Mouse (Mus musculus) kidney, postnatal 14 days (tissue): Measurements from ENCODE around the gene Eps8.

Experiments
- DNase-seq: peaks from one replicate; pipeline ENCODE4 v3.0.0; 2022; ENCODE audit warnings: mixed read lengths

The Eps8 gene

DNA sequence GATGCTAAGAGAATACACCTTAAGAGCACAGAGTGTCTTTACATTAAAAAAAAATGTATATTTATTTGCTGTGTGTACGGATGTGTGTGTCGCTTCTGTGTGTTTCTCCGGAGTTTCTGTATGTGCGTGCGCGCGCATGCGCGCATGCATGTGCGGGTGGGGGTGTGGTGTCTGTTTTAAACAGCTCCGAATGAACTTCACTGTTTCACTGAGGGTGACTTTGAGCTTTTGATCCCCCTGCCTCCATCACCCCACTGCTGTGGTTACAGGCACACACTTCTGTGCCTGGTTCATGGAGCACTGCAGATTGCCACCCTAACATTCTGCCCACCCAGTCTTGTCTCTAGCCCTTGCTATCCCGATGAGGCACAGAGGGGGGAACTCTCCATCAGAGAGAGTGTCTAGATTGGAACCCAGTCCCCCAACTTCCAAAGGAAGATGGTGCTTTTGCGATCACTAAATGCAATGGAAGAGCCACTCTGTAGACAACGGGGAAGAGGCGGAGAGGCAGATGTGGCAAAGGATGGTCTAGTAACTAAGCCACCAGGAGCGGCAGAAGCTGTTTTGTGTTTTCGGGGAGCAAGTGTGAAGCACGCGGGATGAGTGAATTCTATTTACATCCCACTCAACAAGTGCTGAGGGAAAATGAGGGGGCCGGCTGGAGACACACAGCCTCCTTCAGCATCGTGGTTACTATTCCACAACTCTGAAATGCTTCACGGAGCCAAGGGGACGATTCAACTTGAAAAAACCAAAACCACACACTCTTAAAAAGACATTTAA lies 7.1 kb upstream of the Eps8 start:
- DNase-seq, result no peak

DNA sequence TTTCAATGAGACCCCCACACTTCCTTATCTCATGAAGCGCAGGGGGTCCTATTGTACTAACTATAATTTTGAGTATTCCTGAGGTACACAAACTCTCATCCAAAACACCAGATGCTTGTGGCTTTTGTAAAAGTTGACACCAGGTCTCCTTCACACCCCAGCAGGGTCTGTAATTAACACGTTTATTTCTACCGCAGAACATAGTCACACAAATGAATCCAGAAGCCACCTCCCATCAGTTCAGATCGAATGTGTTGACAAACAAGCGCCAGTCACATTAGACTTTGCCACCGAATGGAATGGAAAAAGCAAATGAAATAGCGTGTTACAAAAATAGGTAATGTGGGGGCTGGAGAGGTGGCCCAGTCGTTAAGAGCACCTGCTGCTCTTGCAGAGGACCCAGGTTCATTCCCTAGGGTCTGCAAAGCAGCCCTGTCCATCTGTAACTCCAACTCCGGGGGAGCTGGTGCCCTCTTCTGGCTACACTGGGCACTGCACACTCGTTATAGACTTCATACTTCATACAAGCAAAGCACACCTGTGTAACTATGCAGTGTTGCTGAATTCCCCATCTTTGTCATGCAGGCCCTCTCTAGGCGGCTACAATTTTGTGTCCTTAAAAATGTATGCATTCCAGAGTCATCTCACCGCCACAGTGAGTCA lies 3.9 kb upstream of the Eps8 start:
- no peak for DNase-seq

DNA sequence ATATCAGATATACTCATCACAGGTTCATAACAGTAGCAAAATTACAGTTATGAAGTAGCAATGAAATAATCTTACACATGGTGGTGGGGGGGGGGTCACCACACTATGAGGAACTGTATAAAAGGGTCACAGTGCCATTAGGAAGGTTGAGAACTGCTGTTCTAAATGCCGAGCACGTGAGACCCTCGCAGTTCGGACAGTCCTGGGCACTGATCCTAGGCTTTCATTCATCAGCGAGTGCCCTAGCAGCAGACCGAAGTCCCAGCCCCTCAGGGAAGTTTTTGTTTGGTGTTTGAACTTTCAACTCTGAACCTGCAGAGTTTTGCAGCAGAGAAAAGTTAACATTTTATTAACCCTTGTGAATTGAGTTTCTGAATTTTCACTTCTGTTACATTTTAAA lies 2.5 kb upstream of the Eps8 start:
- DNase-seq, result no peak

DNA sequence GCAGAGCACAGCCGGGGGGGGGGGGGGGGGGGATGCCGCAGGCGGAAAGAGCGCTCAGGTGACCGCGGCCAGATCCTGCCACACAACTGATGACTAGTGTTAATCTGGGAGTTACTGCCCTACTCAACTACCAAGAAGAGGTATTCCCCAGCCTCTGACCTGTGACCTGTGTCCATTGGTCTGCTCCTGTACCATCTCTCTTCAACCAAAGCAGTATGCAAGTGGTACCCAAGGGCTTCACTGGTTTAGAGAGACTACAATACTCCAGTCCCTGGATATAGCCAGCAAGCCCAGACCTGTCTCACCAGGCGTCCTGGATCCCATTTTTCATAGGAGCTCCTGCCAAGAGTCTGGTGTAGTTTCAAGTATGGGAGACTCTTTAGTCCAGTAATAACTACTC lies 5.1 kb downstream of the Eps8 start:
- no peak for DNase-seq

DNA sequence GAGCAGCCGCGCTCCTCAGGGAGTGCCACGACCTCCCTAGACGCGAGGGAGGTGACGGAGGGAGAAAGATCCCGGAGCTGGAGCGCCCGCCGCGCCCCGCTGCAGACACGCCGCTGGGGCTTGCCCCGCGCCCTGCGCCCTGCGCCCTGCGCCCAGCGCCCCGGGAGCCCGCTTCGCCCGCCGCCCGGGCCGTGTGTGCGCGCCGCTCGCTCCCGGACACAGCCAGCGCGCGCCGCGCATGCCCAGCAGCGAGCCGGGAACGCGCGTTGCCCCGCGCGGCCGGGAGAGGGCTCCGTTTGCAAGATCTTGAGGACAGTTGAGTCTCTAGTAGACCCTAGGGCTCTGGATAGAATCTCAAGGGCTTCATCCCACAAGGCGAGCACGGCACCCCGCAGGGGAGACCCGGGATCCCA lies 5.6 kb downstream of the Eps8 start:
- DNase-seq, result peak; percentile 90

DNA sequence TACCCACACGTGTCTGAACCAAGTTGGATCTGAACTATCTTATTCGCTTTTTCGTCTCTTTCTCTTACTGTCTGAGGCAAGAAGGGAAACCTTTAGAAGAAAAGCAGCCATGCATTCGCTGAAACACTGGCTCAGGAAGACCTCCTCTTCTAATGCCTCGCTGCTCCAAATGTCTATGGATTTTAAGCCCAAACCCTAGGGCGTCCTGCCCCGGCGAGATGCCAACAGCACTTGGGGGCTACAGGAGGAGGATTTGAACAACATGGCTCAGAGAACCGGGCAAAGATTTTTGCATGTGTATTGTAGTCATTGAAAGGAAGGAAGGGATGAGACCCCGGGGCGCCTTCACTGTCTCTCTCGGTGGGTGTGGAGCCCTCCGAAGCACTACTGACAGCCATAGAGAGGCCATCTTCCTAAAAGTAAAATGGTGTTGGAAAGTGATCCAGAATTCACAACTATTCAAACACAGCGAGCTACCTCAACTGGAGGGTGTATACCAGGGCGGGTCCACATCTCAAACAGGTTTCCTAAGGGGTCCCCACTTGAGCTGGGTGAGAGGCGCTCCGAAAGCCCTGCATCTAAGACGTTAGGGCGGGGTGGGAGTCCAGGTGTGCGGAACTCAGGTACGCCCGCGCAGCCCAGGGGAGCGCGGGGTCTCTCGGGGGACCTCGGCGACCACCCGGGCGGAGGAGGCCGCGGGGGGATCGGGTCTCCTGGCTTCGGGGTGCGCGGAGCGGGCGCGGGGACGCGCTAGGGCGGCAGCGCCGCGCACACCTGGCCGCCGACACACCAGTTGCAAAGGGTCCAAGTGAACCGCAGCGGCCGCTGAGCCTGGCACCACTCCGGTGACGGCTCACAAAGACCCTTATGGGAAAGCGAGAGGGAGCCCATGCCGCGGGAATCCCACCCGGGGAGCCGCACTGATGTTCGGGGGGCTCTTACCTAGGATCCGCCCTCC lies 6.3 kb downstream of the Eps8 start:
- peak; percentile 12 for DNase-seq

DNA sequence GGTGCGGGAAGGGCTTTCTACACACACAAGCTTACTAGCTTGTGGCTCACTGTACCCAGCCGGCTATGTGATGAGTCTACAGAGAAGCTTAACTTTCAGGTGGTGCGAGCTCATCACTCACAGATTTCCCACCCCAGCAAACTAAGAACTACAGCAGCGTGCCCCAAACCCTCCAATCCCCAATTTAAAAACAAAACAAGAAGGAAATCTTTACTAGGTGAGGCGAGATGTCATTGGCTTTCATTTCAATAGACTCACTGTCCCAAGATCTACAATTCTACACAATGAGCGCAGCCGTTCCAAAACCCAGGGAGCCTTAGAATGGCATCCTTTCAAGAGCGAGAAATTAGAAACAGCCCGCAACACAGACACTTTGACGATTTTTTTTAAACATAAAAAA lies 7.0 kb downstream of the Eps8 start:
- DNase-seq, result no peak

DNA sequence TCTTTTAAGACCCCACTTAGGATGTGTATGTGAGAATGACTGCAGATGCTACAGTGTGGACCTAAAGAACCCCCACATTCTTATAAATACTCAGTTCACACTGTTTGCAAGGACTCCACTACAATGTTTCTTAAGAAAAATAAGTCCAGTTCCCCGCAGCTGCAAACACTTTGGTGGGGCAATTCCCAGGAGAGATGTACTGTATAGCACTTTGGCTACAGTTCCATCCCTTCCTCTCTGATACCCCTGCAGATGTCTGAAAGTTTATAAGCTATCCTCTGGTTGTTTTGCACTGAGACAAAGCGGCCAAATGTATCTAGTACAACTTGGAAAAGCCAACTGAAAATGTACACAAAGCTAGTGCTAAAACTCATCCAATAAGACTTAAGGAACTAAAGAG lies 8.0 kb downstream of the Eps8 start:
- no peak for DNase-seq

DNA sequence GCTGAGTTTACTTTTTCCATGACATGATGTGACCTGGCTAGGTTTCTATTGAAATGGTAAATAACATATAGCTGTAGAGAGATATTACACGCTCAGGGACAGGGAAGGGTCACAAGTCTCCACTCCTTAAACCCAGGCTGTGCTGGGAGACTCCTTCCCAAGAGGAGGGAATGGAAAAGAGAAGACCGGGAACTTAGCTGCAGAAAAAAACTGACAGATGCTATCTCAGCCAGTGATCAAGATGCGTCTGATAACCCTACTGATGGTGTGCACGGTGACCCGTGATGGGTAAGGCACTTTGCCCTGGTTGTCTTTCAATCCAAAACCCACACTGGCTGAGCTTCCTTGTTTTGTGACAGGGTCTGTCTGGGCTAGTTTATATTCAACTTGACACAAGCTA lies 9.8 kb downstream of the Eps8 start:
- DNase-seq, result no peak

DNA sequence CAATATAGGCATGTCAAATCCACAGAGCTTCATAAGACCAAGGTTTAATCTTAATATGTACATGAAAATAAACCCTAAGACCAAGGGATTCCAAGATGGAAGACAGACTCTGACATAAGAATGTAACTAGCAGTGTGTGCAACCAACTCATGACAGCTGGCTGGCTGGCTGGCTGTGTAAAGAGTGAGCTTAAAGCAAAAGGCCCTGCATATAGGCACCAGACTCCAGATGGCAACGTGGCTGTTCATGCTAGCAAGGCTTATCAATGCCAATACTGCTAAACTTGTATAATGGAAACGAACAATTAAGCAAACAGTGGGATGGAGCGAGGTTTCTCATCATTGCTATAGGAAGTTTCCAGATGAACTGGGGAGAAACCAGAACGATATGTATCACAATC lies 10.9 kb downstream of the Eps8 start:
- no peak for DNase-seq

DNA sequence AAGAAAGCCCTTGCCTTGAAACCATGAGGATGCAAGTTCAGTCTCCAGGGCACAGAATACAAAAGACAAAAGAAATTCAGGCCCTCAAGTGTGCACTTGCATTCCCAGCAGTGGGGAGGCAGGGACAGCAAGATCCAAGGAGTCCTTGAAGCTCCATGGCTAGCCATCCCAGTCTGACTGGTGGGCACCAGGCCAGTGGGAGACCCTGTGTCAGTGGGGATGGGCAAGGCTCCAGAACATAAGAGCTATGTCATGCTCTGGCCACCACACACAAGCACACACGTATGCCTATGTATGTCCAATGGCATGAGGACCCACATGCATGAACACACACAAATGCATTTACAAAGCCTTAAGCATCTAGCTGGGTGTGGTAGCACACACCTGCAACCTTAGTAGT lies 13.0 kb downstream of the Eps8 start:
- DNase-seq, result no peak

DNA sequence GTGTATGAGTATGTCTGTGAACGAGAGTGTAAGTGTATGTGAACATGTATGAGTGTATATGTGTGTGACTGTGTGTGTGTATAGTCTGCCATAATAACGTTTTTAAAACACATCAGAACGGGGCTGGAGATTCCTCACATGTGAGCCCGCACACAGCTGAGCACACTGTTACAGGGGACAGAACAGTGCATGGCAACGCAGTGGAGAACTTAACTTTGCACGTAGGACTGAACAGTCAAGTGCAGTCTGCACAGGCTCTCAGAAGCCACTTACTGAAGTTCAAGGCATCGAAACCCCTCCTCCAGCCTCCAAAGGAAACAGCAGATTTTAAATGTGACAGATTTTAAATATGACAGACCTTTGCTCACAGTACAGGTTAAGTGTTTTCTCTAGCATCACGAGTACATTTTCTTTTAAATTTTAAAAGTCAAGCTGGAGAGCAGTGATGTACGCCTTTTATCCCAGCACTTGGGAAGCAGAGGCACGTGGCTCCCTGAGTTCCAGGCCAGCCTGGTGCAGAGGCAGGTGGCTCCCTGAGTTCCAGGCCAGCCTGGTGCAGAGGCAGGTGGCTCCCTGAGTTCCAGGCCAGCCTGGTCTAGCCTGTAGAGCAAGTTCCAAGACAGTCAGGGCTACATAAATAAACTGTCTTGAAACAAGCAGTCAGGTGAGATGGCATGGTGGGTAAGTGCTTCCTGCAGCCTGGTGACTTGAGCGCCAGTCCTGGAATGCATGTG lies 15.7 kb downstream of the Eps8 start:
- DNase-seq, result no peak

DNA sequence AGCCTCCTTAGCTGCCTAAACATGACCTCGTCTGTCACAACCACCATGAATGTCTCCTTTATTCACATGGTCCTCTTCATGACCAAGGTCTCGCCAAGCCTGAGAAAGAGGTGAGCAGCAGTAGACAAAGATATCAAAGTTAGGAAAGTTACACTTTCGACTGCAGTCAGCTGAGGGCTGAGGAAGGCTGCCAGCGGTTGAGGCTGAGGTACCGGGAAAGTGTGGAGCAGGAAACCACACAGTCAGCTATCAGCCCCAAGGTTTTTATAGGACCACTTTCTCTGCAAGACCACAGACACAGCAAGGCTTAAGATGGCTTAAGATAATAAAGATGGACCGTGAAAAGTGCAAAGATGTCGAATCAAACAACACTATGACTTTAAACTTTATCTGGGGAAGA lies 17.2 kb downstream of the Eps8 start:
- DNase-seq, result no peak

DNA sequence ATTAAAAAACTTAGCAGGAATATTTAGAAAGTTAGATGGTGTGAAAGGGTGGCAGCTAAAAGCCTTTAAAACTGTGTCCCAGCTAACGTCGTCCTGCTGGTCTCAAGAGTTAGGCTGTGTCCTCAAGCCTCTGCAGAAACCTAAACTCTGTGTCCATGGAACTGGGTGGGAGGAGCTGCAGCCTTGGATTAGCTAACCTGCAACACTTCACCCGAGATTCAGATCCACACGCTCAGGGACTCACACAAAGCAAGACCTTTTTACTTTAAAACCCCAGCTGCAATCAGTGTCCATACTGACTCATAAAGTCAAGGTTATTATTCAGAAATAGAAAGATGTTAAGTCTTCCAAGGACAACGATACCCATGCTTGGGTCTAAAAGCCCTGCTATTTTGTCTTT lies 18.5 kb downstream of the Eps8 start:
- no peak for DNase-seq

DNA sequence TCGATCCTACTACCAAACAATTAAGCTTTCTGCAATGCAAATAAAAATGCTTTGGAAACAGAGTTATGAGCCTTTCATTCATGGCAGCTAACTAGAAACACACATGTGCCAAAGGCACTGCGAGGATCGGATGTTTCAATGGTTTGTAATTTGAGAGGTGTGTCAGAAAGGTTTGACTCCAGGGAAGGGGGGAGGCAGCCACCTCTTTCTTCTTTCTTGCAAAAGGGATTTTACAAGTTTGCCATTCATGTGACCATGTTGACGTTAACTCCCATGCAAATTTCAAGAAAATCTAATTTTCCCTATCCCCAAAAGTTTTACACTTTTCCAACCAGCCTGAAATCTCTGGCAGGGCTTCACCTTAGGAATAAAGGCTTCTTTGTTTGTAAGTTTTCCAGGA lies 21.1 kb downstream of the Eps8 start:
- DNase-seq, result no peak

DNA sequence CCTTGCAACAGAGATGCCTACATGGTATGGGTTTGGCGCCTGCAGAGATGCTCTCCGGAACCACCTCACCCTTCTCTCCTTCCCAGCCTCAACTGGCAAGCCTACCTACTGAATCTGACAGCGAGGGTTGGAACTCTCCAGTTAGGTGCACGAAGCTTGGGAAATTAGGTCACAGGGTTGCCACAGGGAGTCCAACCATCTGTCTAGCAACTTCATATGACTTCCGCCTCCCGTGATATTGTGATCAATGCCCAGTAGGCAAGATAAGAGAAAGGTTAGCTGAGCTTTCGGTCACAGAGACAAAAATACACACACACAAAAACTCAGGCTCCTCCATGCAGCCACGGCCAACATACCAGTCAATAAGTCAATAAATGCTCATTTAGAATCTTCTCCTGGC lies 21.6 kb downstream of the Eps8 start:
- DNase-seq, result no peak

DNA sequence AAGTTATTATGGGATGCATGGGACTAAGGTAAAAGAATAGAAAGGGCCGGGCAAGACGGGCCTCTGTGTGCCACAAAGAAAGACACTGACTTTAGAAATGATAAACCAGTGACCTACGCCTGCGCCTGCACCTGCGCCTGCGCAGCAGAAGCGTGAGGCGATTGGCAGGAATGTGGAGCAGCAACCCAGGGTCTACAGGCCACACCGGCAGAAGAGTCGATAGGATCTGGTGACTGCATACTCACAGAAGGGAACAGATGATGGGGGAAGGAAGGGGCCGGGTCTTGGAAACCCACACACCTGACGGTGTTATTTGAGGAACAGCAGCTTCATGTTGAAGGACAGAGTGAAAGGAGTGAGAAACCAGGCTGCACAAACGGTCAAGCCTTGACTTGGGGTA lies 24.3 kb downstream of the Eps8 start:
- DNase-seq, result no peak

DNA sequence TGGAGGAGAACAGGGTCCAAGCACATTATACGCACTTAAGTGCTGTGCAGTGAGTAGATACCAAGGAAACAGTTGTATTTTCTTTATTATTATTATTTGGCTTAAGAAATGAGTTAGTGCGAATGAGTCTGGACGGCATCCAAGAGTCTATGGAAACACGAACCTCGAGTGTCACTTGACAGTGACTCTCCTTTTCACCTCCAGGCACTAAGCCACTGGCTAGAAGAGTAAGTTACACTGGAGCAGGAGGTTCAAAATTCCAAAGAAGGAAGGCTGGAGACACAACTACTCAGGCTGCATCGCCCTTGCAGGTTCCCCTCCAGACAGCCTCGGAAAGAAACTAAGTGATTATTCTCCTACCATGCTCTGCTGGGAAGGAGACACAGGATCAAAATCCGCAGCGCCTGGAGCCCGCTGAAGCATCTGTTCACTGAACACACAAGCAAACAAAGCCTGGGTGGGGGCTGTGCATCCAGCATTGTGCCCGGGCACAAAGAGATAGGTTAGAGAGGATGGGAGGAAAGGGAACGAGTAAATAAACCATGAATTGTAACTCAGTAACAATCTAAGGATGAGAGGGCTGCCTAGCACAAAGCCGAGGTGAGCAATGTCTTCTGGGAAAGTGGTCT lies 25.0 kb downstream of the Eps8 start:
- no peak for DNase-seq

DNA sequence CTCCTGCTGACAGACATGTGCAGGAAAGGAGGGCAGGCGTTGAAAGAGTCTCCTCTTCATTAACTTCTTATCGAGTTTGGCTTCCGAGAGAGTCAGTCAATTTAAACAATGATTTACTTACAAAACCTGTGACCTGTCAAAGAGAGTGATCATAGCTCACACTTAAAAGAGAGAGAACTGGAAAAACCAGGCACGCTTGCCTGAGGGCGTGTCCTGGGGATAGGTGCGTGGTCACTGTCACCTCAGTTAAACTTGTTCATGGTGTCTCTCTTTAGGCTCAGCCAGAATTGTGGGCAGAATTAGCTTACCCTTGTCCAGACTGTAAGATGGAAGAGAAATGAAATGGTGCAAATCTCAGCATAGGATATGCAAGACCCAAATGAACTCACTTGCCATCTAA lies 26.0 kb downstream of the Eps8 start:
- no peak for DNase-seq

DNA sequence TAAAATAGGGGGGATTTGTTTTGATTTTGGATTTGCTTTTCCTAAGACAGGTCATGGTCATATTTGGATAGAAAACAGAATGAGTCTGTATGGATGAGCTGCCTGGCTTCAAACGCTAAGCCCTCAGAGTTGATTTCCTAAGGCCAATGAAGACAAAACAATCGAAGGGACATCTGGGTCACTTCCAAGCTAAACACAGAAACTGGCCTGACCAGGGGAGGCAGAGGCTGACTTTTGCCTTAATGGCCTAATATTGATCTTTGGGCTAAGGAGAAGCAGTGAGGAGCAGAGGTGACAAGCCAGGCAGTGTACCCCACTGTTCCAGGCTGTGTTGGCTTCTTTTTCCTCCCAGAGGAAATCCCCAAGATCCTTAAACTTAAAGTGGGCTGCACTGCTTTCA lies 33.7 kb downstream of the Eps8 start:
- no peak for DNase-seq

DNA sequence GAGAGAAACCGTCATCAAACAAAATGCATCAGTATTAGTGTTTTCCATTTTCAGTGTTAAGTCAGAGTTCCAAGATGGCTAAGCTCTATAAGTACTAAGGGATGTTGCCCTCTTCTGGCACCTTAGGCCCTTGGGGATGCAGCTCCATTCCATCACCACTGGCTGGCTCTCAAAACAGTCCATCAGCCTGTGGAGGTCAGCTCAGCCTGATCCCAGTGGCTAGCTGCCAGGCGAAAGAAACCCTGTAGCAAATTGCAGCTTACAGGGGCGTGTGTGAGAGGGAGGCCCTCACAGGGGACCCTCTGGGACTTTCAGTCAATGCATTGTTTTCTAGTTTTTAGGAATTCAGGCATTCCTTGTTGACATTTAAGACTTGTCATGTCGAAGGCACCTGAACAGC lies 40.8 kb downstream of the Eps8 start:
- DNase-seq, result peak; percentile 37

DNA sequence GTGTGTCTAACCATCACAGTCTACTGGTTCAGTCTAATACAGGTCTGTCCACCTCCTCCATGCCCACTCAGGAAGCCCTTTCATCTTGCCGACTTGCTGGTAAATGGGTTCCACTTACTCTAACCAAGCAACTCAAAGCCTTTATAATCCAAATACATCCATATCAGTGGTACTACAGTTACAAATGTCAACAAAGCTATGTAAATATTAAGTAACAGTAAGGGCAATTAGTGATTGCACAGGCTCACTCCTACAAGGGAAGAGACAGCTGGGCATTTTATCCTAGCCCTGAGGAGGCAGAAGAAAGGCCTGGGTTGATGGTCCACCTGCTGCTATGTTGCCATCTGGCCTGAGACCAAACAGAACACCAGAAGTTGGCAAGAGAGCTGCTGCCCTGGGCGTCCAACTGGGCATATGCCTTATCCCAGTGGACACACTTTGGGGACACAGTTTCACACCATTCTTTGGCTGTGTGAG lies 42.6 kb downstream of the Eps8 start:
- DNase-seq, result peak; percentile 16
